Mouse (Mus musculus) kidney, embryonic 16.5 days (tissue): ENCODE measurements at regions not wholly inside any gene's neighbourhood (a gene's known extent, or its start where the extent isn't known, plus 50 kb on each side); places are given as distances from the start of the nearest gene placed in this dataset.

Source experiments
- ATAC-seq: fragments of 200-750 bp; cut with Nextera tagmentation; 2 replicates; pipeline ENCODE4 v1.8.0; 2017; ENCODE audit warnings: moderate TSS enrichment; ENCODE audit not compliant: low FRiP score, low TSS enrichment
- H3K27ac ChIP-seq: fragments of 300-500 bp; sonication (generic); 2 replicates; pipeline ENCODE4 v1.5.1; 2014; ENCODE audit warnings: low read length
- H3K27me3 ChIP-seq: fragments of 300-500 bp; sonication (generic); 2 replicates; pipeline ENCODE4 v1.6.1; 2014; ENCODE audit warnings: low read length, control low read depth, mixed read lengths; ENCODE audit not compliant: insufficient read depth
- H3K36me3 ChIP-seq: fragments of 300-500 bp; sonication (generic); 2 replicates; pipeline ENCODE4 v1.6.1; 2014; ENCODE audit warnings: low read length, control low read depth, mixed read lengths; ENCODE audit not compliant: insufficient read depth
- H3K4me1 ChIP-seq: fragments of 300-500 bp; sonication (generic); 2 replicates; pipeline ENCODE4 v1.6.1; 2014; ENCODE audit warnings: low read length, control low read depth, mixed read lengths; ENCODE audit not compliant: insufficient read depth
- H3K4me2 ChIP-seq: fragments of 300-500 bp; sonication (generic); replicated peaks from 2 replicates; pipeline ENCODE4 v1.6.1; 2014; ENCODE audit warnings: low read depth, low read length
- H3K4me3 ChIP-seq: fragments of 300-500 bp; sonication (generic); 2 replicates; pipeline ENCODE4 v1.5.1; 2014; ENCODE audit warnings: mild to moderate bottlenecking, low read length
- H3K9ac ChIP-seq: fragments of 300-500 bp; sonication (generic); replicated peaks from 2 replicates; pipeline ENCODE4 v1.6.1; 2014; ENCODE audit warnings: low read length
- H3K9me3 ChIP-seq: fragments of 300-500 bp; sonication (generic); 2 replicates; pipeline ENCODE4 v1.6.1; 2016; ENCODE audit warnings: low read length, control low read depth
- WGBS: fragments of 180-500 bp; shearing (Covaris S2); extraction: QIAGEN DNeasy Blood & Tissue Kit; methylation state at CpG from one replicate; pipeline ENCODE4 v1.1.7; 2014; 5-methylcytosine and 5-hydroxymethylcytosine counted together

GRCm38 (mm10) chr14:114877477-114877876, 214.5 kb upstream of the Gpc5 start:
- 0 out of 2 replicates have a peak, but pooled peaks have one; percentile 23 for ATAC-seq
- Histone ChIP-seq H3K4me2 (no peak overlapping the region), H3K4me1 (peaks cover 8% of the 10 kb centered on the region; the same call in 1 of the 2 replicates), H3K9me3 (no peaks in the 10 kb centered on the region), H3K27me3 (no peaks in the 10 kb centered on the region), H3K4me3 (no peak overlapping the region), H3K36me3 (no peaks in the 10 kb centered on the region), H3K9ac (no peak overlapping the region), H3K27ac (no peak overlapping the region)
- 17% methylated on average over 5 of the region's 5 CpGs for WGBS

- Histone ChIP-seq H3K4me3 (no peak overlapping the region), H3K9me3 (no peaks in the 10 kb centered on the region), H3K4me1 (peaks cover 8% of the 10 kb centered on the region; the same call in 1 of the 2 replicates), H3K4me2 (no peak overlapping the region), H3K36me3 (no peaks in the 10 kb centered on the region), H3K9ac (no peak overlapping the region), H3K27ac (no peak overlapping the region), H3K27me3 (no peaks in the 10 kb centered on the region)
- ATAC-seq, result 0 out of 2 replicates have a peak, but pooled peaks have one; percentile 31
- 68% methylated on average over 4 of the region's 4 CpGs for WGBS
These were observed 211.7 kb upstream of the Gpc5 start for GRCm38 (mm10) chr14:114880291-114880690.

- Histone ChIP-seq H3K27ac (no peak overlapping the region), H3K4me2 (no peak overlapping the region), H3K4me1 (no peaks in the 10 kb centered on the region), H3K9ac (no peak overlapping the region), H3K27me3 (no peaks in the 10 kb centered on the region), H3K36me3 (no peaks in the 10 kb centered on the region), H3K9me3 (no peaks in the 10 kb centered on the region), H3K4me3 (no peak overlapping the region)
- no peak for ATAC-seq
- WGBS, result 83% methylated on average over 2 of the region's 2 CpGs
These were observed 187.9 kb upstream of the Gpc5 start for GRCm38 (mm10) chr14:114904109-114904508.

GRCm38 (mm10) chr14:114912271-114912670, 179.7 kb upstream of the Gpc5 start:
- no peaks in the 10 kb centered on the region for H3K9me3 ChIP-seq
- no peak for ATAC-seq
- H3K27me3 ChIP-seq, result no peaks in the 10 kb centered on the region
- H3K4me1 ChIP-seq, result no peaks in the 10 kb centered on the region
- H3K27ac ChIP-seq, result no peak overlapping the region
- WGBS, result 73% methylated on average over 7 of the region's 7 CpGs
- H3K36me3 ChIP-seq, result no peaks in the 10 kb centered on the region
- H3K9ac ChIP-seq, result no peak overlapping the region
- no peak overlapping the region for H3K4me2 ChIP-seq
- H3K4me3 ChIP-seq, result no peak overlapping the region

- Histone ChIP-seq H3K9ac (no peak overlapping the region), H3K27me3 (no peaks in the 10 kb centered on the region), H3K27ac (no peak overlapping the region), H3K9me3 (no peaks in the 10 kb centered on the region), H3K36me3 (no peaks in the 10 kb centered on the region), H3K4me1 (no peaks in the 10 kb centered on the region), H3K4me2 (no peak overlapping the region), H3K4me3 (no peak overlapping the region)
- peak; percentile 65; the same call in 1 of the 2 replicates for ATAC-seq
- WGBS, result 50% methylated on average over 5 of the region's 5 CpGs
These were observed 178.8 kb upstream of the Gpc5 start for GRCm38 (mm10) chr14:114913238-114913637.

- Histone ChIP-seq H3K27me3 (no peaks in the 10 kb centered on the region), H3K9ac (no peak overlapping the region), H3K4me2 (no peak overlapping the region), H3K4me1 (no peaks in the 10 kb centered on the region), H3K36me3 (no peaks in the 10 kb centered on the region), H3K9me3 (no peaks in the 10 kb centered on the region), H3K4me3 (no peak overlapping the region), H3K27ac (no peak overlapping the region)
- whole genome bisulfite sequencing, result 79% methylated on average over 6 of the region's 6 CpGs
- ATAC-seq, result no peak
These were observed 146.3 kb upstream of the Gpc5 start for GRCm38 (mm10) chr14:114945744-114946143.

GRCm38 (mm10) chr14:114946321-114946720, 145.7 kb upstream of the Gpc5 start:
- Histone ChIP-seq H3K4me2 (no peak overlapping the region), H3K27me3 (no peaks in the 10 kb centered on the region), H3K9ac (no peak overlapping the region), H3K27ac (no peak overlapping the region), H3K36me3 (no peaks in the 10 kb centered on the region), H3K9me3 (no peaks in the 10 kb centered on the region), H3K4me1 (no peaks in the 10 kb centered on the region), H3K4me3 (no peak overlapping the region)
- WGBS, result 63% methylated on average over 7 of the region's 7 CpGs
- no peak for ATAC-seq

GRCm38 (mm10) chr14:114948341-114949155, 143.5 kb upstream of the Gpc5 start:
- peaks cover 6% of the 10 kb centered on the region; the same call in 1 of the 2 replicates for H3K4me1 ChIP-seq
- no peak overlapping the region for H3K9ac ChIP-seq
- ATAC-seq, result no peak
- H3K36me3 ChIP-seq, result no peaks in the 10 kb centered on the region
- peak overlapping the region; percentile 72 for H3K27ac ChIP-seq
- 0 out of 2 replicates have a peak overlapping the region, but pooled peaks have one; percentile 5 for H3K4me3 ChIP-seq
- peak overlapping the region; percentile 7 for H3K4me2 ChIP-seq
- 59% methylated on average over 21 of the region's 21 CpGs for WGBS
- H3K9me3 ChIP-seq, result no peaks in the 10 kb centered on the region
- no peaks in the 10 kb centered on the region for H3K27me3 ChIP-seq

GRCm38 (mm10) chr14:114949156-114949496, 142.9 kb upstream of the Gpc5 start:
- no peak overlapping the region for H3K4me3 ChIP-seq
- ATAC-seq, result no peak
- H3K36me3 ChIP-seq, result no peaks in the 10 kb centered on the region
- peaks cover 6% of the 10 kb centered on the region; the same call in 1 of the 2 replicates for H3K4me1 ChIP-seq
- no peaks in the 10 kb centered on the region for H3K27me3 ChIP-seq
- no peak overlapping the region for H3K9ac ChIP-seq
- H3K27ac ChIP-seq, result peak overlapping the region; percentile 72
- WGBS, result 72% methylated on average over 5 of the region's 5 CpGs
- no peaks in the 10 kb centered on the region for H3K9me3 ChIP-seq
- peak overlapping the region; percentile 7 for H3K4me2 ChIP-seq

- Histone ChIP-seq H3K9ac (no peak overlapping the region), H3K27ac (no peak overlapping the region), H3K9me3 (no peaks in the 10 kb centered on the region), H3K4me2 (no peak overlapping the region), H3K4me3 (no peak overlapping the region), H3K36me3 (no peaks in the 10 kb centered on the region), H3K27me3 (no peaks in the 10 kb centered on the region), H3K4me1 (peaks cover 6% of the 10 kb centered on the region; the same call in 1 of the 2 replicates)
- no peak for ATAC-seq
- 10% methylated on average over 5 of the region's 5 CpGs for WGBS
These were observed 139.7 kb upstream of the Gpc5 start for GRCm38 (mm10) chr14:114952280-114952679.
